Mouse (Mus musculus): Measurements from ENCODE around the gene Gnb1l. TPM values are rescaled to one million over a fixed set of nuclear protein-coding genes. Genes with fewer than 3 reads are reported as not detected.

Gene Gnb1l
- total RNA-seq (2021): 5.7 and 6.4 TPM in 2 replicates
- long read RNA-seq, experiment 1, partial matches to known transcripts: 2 of 13 reads
- long read RNA-seq, experiment 1, other reads (novel, unspliced or antisense): 8 of 13 reads
- long read RNA-seq, experiment 2, transcript Gnb1l-202 (8 exons, 3,549 nt): major isoform, 5 of 9 reads
- long read RNA-seq, experiment 2, partial matches to known transcripts: 1 of 9 reads
- long read RNA-seq, experiment 2, other reads (novel, unspliced or antisense): 2 of 9 reads

- DNase-seq: peak; percentile 98
Observed at GRCm38 (mm10) chr16:18498558-18498990, at the start of gene Gnb1l, which contains the start of gene Rtl10. Gnb1l (plus strand) TSS chr16:18498713. Rtl10 (plus strand) TSS chr16:18498901.

GRCm38 (mm10) chr16:18449005-18449404 lies 49.5 kb upstream of the Gnb1l start:
- no peak for DNase-seq

DNA sequence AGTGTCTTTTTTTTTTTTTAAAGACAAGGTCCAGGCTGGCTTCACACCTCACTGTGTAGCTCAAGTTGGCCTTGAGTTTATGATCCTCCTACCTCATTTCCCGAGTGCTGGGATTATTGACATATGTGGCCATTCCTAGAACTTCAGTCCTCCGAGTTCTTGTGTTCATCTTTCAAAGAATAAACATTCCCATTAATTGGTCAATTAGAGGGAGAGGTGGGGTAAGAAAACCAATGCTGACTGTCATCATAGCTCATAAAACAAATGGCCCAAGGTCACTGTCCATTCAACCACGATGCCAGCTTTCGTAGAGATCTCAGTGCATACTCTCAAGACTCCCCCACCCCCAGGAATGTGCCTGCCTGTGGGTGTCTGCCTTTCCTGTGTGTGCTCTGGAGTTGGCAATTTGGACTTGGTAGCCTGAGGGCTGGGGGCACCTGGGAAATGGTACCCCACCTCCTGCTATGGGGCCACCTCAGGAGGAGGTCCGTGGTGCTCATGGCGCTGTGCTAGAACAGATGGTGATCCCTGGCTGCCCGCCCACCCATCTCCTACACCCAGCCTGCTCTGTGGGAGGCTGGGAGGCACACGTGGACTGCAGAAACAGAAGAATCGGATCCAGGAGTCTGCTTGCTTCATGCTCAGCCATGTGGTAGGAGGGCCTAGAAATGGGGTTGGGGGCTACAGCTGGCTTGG lies 46.9 kb upstream of the Gnb1l start:
- DNase-seq: peak; percentile 63

DNA sequence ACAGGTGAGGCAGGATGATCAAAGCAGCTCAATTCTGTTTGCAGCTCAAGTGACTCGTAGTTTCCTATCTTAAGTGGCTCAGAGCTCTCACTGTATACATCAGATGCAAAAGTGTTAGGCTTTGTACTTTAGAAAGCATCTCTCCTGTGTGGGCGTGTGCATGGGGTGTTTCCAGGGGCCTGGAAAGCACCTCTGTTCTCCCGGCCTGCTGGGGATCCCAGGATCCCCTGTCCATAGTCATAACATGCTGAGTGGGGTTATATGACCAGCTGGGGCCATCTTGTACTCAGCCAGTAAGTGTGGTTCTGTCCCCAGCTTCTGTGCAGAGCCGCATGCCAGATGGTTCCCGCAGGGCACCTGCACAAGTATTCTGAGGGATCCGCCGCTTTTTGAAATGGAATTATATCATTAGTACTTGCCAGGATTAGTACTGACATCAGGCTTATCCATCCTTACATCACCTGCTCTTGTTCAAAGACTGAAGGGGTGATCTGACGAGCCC lies 46.1 kb upstream of the Gnb1l start:
- no peak for DNase-seq

DNA sequence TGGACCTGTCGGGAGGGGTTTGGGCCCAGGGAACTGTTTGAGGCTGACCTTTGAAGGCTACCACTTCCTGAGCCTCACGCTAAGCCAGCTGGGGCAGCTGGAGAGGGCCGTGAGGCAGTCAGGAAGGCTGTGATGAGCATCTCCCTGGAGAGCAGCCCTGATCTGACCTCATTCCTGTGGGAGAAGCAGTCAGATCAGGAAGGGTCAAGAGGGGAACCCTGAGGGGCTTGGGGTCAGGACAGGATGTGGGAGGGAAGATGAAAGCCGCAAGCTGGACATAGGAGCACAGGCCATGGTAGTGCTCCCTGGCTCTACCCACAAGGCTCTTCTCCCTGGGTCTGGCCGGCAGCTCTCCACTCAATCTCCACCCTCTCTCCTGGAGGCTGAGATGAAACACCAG lies 44.7 kb upstream of the Gnb1l start:
- DNase-seq: peak; percentile 23

- no peak for DNase-seq
Observed at GRCm38 (mm10) chr16:18455407-18455806, 43.1 kb upstream of the Gnb1l start.

DNA sequence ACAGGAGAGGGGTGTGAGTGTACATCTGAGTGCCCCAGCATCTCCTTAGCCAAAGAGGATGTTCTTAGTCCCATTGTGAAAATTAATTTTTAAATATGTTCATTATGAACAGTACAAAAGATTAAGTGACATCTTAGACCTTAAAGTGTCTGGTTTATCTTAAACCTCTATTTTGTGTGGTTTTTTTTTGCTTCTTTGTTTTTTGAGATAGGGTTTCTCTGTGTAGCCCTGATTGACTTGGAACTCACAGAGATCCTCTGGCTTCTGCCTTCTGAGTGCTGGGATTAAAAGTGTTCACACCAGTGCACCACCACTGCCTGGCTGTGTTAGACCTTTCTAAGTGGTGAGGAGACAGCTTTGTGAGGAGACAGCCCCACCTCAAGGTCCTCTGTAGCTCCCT lies 39.9 kb upstream of the Gnb1l start:
- no peak for DNase-seq

DNA sequence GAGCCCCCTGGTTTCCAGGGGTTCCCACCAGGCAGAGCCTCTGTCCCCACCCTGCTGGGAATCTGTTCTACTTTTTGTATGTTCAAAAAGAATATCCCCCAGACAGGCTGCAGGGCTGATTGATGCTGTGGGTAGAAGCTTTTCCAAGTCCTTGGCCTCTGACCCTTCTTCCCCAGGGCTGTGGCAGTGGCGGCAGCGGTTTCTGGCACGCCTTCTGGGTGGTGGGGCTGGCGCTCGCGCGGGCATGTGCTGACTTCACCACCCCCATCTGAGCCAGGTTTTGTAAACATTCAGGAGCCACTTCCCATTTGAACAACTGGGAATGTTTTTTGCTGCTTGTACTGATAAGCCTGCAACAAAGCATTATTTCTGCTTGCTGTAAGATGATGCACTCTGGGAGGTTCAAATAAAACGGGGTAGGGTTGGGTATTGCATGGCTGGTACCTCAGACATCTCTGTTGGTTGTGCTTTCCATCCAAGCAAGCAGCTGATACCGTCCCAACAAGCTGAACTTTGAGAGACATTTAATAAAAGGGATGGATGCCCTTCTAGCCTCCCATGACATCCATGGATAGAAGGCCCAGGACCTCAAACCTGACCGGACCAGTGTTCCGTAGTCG lies 39.1 kb upstream of the Gnb1l start:
- DNase-seq: peak; percentile 64

GRCm38 (mm10) chr16:18459955-18460370 lies 38.5 kb upstream of the Gnb1l start:
- DNase-seq: peak; percentile 48

GRCm38 (mm10) chr16:18460826-18461225 lies 37.7 kb upstream of the Gnb1l start:
- no peak for DNase-seq

DNA sequence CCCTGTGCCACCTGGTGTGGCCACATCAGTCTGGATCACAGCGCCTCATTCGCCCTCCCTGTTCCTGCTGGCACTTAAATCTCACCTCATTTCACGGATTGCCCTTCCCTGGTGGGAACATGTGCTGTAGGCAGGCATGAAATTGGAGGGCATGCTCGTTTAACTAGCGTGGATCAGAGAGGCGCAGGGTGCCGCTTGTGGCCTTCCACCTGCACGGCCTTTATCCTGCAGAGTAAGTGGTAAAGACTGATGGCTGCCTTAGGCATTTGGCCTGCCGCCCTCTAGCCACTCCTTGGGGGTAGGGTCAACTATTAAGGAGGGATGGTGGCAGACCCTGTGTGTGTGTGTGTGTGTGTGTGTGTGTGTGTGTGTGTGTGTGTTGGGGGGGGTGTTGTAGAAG lies 36.5 kb upstream of the Gnb1l start:
- no peak for DNase-seq

GRCm38 (mm10) chr16:18462598-18462997 lies 35.9 kb upstream of the Gnb1l start:
- no peak for DNase-seq

GRCm38 (mm10) chr16:18464271-18464670 lies 34.2 kb upstream of the Gnb1l start:
- no peak for DNase-seq

- no peak for DNase-seq
Observed at GRCm38 (mm10) chr16:18470829-18471228, 27.7 kb upstream of the Gnb1l start.

GRCm38 (mm10) chr16:18471381-18471955 lies 27.0 kb upstream of the Gnb1l start:
- DNase-seq: no peak

GRCm38 (mm10) chr16:18471976-18472375 lies 26.5 kb upstream of the Gnb1l start:
- DNase-seq: no peak

- no peak for DNase-seq
Observed at GRCm38 (mm10) chr16:18472416-18472815, 26.1 kb upstream of the Gnb1l start.

GRCm38 (mm10) chr16:18472976-18473375 lies 25.5 kb upstream of the Gnb1l start:
- DNase-seq: no peak

GRCm38 (mm10) chr16:18474021-18474420 lies 24.5 kb upstream of the Gnb1l start:
- no peak for DNase-seq

DNA sequence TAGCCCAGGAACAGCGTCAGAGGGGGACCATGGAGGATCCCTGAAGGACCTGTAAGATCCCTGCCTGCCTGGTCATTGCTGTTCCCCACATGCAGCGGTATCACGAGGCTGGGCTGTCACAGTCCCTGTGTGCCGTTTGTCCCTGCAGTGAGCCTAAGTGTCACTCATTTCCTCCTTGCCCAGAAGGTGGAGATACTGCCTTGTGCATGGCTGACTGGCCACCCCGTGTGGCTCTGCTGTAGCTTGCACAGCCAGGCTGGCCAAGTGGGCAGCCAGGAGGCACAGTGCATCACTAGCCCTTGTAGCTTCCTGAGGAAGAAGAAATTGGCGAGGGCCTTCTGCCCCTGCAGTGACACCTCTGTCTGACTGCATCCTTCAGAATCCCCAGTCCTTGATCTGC lies 20.5 kb upstream of the Gnb1l start:
- no peak for DNase-seq

- no peak for DNase-seq
Observed at GRCm38 (mm10) chr16:18479667-18480066, 18.8 kb upstream of the Gnb1l start.

GRCm38 (mm10) chr16:18480933-18481485 lies 17.5 kb upstream of the Gnb1l start:
- peak; percentile 34 for DNase-seq

- no peak for DNase-seq
Observed at GRCm38 (mm10) chr16:18482431-18482830, 16.1 kb upstream of the Gnb1l start.
